Mouse (Mus musculus) c-Kit-positive CD71-negative TER-119-negative erythroid progenitor cells, embryonic 14.5 days (primary cell): ENCODE data around the gene Crabp2.

ENCODE experiments used
- DNase-seq: peaks from one replicate; pipeline ENCODE4 v3.0.0-alpha.2; 2013; ENCODE audit warnings: low read depth

Crabp2 gene

DNA sequence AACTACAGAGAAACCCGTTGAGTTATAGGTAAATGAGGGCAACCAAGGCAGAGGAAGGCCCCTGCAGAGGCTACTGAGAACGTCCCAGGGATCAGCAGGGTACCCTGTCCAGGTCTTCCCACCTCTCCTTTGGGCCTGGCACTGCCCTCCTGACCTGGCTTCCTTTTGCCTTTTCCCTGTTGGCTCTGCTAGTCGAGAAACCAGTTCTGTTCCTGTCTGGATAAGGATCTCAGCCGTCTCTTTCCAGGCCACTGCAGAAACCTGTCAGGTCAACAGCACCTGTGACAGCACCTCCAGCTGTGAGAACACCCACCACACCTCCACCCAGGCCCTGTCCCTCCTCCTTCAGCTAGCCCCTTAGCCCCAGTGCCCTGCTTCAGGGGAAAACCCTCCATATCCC is 10.0 kb downstream of the Crabp2 start:
- no peak for DNase-seq

GRCm38 (mm10) chr3:87958967-87959366 is 10.5 kb downstream of the Crabp2 start:
- no peak for DNase-seq

GRCm38 (mm10) chr3:87959371-87959770 is 10.9 kb downstream of the Crabp2 start:
- no peak for DNase-seq

DNA sequence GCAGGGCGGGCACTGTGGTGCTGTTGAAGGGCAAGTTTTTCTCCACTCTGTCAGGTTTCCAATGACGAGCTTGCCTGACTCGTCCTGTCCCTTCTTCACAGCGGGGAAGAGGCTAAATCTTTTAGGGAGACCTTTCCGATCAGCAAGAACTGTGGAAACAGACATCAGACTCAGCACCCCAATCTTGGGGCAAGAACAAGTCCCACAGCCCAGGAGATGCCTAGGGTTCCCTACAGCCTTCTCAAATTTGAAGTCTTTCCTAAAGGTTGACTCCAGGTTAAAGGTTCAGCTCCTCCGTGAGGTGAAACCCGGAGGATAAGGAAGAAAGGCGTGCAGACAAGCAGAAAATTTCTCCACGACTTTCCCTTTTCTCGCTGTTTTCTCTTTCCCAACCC is 11.7 kb downstream of the Crabp2 start:
- DNase-seq = no peak

- DNase-seq = peak; percentile 84
These were observed 12.2 kb downstream of the Crabp2 start for GRCm38 (mm10) chr3:87960586-87961191.

DNA sequence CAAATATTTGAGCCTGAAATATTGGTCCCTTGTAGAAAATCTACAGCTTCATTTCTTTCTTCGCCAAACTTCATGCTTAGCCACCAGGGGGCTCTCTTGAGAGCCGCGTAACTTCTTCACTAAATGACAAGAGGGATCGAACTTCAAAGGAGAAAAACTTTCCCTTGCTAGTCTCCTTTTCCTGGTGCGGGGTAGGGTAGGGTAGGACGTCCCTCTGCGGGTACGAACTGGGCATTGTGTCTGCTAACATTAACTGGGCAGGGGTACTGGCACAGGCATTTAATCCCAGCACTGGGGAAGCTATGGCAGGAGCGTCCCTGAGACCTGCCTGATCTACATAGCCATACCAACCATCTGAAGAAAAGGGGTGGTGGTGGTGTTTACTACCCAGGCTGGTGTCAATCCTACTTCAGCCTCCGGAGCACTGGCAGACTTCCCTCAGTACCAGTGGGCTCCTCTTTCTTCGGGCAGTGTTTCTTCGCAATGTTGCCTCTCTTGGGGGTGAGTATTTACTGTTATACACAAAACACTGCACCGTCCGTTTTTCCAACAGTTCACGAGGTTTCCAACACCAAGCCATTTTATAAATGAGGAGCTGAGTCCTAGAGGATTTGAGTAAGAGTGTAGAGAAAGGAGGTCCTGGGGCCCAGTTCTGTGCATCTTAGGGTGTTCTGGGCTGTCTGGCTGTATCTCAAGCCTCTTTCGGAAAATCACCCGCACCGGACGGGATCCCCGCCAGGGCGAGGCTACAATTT is 21.9 kb downstream of the Crabp2 start:
- peak; percentile 60 for DNase-seq

GRCm38 (mm10) chr3:87970939-87971488 is 22.5 kb downstream of the Crabp2 start, which contains the start of gene Nes:
Nes (plus strand) TSS chr3:87971078.
- no peak for DNase-seq

GRCm38 (mm10) chr3:87971489-87972202 is 23.2 kb downstream of the Crabp2 start:
- DNase-seq = no peak

GRCm38 (mm10) chr3:87972203-87972664 is 23.8 kb downstream of the Crabp2 start:
- DNase-seq = no peak

DNA sequence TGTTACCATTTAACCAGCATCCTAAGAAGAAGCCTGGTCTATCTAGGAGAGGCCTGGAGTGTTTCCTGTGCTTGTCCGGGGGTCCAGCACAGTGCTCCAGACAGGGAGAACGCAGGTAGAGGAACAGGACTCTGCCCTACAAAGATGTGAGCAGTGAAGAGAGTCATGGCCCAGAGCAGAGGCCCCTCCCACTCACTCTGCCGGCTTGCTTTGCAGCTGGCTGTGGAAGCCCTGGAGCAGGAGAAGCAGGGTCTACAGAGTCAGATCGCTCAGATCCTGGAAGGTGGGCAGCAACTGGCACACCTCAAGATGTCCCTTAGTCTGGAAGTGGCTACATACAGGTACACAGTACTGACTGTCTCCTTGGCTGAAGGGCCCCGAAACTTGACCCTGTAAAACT is 24.3 kb downstream of the Crabp2 start:
- no peak for DNase-seq

GRCm38 (mm10) chr3:87973593-87974380 is 25.3 kb downstream of the Crabp2 start:
- DNase-seq = no peak

DNA sequence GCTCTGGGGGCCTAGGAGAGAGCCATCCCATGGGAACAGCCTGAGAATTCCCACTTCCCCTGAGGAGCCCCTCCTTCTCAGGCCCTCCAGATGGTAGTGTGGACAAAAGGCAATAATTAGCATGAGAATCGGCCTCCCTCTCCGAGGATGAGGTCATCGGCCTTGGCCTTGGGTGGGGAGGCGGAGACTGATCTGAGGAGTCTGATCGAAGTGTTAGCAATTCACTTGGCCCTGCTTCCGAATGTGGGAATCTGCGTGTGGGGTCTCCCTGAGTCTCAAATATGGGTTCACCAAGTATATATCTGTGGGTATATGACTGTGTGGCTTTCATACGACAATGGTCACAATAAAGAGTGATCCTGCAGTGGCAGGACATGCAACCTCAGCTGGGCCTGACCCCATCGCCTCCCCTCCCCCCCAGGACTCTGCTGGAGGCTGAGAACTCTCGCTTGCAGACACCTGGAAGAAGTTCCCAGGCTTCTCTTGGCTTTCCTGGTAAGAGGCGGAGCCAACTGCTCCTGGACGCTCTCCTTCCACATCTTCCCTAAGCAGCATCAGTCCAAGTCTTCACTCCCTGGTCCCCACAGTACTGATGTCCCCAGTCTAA is 26.0 kb downstream of the Crabp2 start:
- DNase-seq = no peak

DNA sequence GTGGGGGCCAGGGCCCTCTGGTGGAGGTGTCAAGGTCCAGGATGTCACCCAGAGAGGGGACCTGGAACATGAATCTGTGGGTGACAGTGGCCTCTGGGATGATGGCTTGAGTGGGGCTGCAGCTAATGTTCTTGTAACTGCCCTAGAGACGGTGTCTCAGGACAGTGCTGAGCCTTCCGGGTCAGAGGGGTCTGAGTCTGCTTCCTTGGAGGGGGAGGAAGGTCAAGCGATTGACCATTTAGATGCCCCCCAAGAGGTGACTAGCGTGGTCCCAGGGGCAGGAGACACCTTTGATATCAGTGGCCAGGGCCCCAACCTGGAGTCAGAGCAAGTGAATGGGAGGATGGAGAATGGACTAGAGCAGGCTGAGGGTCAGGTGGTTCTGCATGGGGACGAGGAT is 31.0 kb downstream of the Crabp2 start:
- DNase-seq = no peak

GRCm38 (mm10) chr3:87980085-87980484 is 31.6 kb downstream of the Crabp2 start:
- DNase-seq = no peak

DNA sequence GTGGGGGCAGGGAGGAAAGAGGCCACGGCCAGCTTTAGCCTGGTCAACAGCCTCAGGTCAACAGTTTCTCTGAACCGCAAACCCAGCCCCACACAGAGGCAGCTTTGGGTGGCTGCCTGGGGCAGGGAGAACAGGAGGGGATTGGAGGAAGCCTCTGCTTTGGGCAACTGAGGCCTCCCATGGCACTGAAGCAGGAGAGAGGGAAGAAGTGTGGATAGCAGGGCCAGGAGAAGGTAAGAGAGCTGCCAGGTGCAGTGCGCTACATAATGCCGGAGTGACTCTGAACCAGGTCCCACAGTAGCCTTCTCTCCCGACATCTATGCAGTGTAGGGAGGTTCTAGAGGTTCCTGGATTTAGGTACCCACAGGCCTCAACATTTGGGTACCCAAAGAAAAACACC is 32.3 kb downstream of the Crabp2 start:
- no peak for DNase-seq

DNA sequence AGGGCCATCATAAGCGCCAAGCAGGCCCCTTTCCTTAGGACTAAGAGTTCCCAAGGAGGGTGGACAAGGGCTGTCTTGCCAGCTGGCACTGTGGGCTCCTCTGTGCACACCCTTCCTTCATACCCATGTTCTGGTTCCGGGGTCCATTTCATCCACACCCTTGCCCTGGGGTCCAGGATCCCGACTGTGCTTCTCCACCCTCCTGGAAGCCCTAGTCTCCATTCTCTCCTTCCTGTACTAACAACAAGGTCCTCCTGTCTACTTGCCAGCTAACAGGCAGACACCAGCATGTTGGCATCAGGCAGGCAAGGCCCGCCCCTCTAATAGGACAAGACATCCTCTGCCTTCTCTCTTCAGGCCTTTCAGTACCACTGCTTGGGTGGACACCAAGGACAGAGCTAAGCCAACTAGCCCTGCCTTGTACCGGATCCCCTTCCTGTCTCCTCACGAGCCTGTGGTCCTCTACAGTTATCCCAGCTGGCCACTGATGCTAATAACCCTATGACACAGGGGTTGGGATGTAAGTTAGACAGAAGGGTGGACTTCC is 32.8 kb downstream of the Crabp2 start:
- DNase-seq = no peak

GRCm38 (mm10) chr3:87981894-87982835 is 33.7 kb downstream of the Crabp2 start:
- no peak for DNase-seq

DNA sequence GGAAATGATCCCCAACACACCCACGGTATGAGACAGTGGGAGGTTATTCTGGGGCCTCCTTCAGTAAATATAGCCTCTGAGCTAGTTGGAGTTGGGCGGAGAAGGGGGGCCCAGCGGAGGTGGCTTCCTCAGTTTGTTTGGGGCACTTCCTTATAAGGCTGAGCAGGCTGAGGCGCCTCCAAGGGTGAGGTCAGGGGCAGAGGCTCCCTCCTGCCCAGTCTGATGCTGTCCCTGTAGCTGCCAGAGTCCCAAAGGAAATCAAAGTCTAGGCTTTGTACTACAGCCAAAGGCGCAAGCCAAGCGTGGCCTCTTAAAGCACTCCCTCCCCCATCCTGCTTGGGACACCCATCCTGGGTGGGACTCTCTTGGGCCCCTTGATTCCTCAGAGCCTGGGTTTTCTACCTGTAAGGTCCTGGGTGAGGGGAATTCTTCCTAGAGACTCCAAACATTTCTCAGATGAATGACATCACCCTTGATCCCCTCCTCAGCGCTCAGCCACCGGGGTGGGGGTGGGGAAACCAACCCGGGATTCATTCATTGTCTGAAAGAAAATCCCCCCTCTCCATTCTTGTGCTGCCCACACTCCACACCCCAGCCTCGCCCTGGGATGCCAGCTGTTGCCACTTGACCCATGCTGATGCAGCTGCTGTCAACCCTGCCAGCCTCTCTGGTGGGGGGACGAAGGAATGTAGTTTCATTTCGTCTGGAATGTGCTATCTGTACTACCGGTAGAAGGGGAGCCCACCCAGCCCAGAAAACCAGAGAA is 34.6 kb downstream of the Crabp2 start:
- DNase-seq = no peak

DNA sequence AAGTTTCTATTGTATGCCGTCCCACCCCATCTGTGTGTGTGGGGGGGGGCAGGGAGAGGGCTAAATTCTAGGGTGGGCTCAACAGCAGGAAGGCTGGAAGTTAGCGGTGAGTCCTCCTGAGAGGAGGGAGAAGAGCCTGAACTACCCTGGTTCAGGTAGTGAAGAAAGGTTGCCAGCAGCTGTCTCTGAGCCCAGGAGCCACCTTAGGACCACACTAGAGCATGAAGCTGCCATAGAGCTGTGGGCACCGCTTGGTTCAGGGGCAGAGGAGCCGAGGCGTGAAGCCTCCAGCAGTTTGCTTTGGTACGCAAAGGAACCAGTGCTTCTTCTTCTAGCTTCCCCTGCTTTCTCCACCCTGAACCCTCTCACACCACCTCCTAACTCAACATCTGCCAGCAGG is 35.2 kb downstream of the Crabp2 start:
- DNase-seq = no peak
